Mouse (Mus musculus): ENCODE data around the gene Macrod2. TPM values are rescaled to one million over a fixed set of nuclear protein-coding genes. Genes with fewer than 3 reads are reported as not detected.

Gene Macrod2
- polyA plus RNA-seq, 1 experiment from 2014 or later = 23.7 TPM

- H3K4me2 ChIP-seq = no peak overlapping the region
- ATAC-seq (ENCODE audit: extremely low read depth, insufficient number of reproducible peaks, low FRiP score, low TSS enrichment) = no peak
- H3K4me1 ChIP-seq = 0 out of 2 replicates have a peak, but pooled peaks cover 4% of the 10 kb centered on the region
Observed at GRCm38 (mm10) chr2:141337708-141338107, 942.6 kb downstream of the Macrod2 start.

DNA sequence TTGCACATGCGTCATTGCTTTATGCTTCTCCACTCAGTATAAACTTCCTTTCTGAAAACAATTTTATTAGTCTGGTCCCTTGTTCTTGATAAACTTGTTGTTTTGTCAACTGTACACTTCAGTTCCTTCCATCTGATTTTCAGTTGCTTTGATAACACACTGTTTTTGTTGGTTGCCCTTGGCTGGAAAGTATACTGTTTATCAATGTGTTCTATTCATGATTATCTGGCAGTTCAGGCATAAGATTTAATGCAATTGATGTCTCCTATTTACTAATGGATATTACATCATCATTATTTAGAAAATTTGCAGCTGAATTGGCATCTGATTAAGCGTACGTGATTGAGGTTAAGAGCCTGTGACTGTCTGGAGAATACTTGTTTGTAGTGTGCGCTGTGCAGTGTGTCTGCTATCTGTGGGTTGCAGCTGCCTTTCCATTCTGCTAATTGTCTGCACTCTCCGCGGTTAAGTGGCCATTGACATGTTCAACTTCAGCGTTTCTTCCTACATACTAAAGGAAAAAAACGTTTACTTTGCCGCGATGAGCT is 949.0 kb downstream of the Macrod2 start:
- Histone ChIP-seq H3K9me3 (no peaks in the 10 kb centered on the region), H3K4me1 (no peaks in the 10 kb centered on the region), H3K4me3 (no peak overlapping the region), H3K36me3 (no peaks in the 10 kb centered on the region), H3K4me2 (no peak overlapping the region), H3K9ac (no peak overlapping the region), H3K27ac (replicated peaks) (no peak overlapping the region), H3K27me3 (replicated peaks) (no peaks in the 10 kb centered on the region)
- 44% methylated on average over 10 of the region's 10 CpGs for WGBS
- ATAC-seq (ENCODE audit: extremely low read depth, insufficient number of reproducible peaks, low FRiP score, low TSS enrichment) = no peak

More at GRCm38 (mm10) chr2:141337708-141338107, 942.6 kb downstream of the Macrod2 start:
- Histone ChIP-seq H3K4me3 (no peak overlapping the region), H3K27ac (replicated peaks) (no peak overlapping the region), H3K27me3 (replicated peaks) (no peaks in the 10 kb centered on the region), H3K9me3 (no peaks in the 10 kb centered on the region), H3K36me3 (no peaks in the 10 kb centered on the region), H3K9ac (no peak overlapping the region)
- 60% methylated on average over 3 of the region's 3 CpGs for WGBS

- Histone ChIP-seq H3K4me2 (no peak overlapping the region), H3K9me3 (no peaks in the 10 kb centered on the region), H3K27ac (replicated peaks) (no peak overlapping the region), H3K36me3 (no peaks in the 10 kb centered on the region), H3K27me3 (replicated peaks) (no peaks in the 10 kb centered on the region), H3K9ac (no peak overlapping the region), H3K4me3 (no peak overlapping the region), H3K4me1 (no peaks in the 10 kb centered on the region)
- 72% methylated on average over 2 of the region's 2 CpGs for WGBS
- no peak for ATAC-seq (ENCODE audit: extremely low read depth, insufficient number of reproducible peaks, low FRiP score, low TSS enrichment)
Observed at GRCm38 (mm10) chr2:141352623-141353022, 957.5 kb downstream of the Macrod2 start.

- Histone ChIP-seq H3K9ac (no peak overlapping the region), H3K27me3 (replicated peaks) (no peaks in the 10 kb centered on the region), H3K27ac (replicated peaks) (no peak overlapping the region), H3K36me3 (no peaks in the 10 kb centered on the region), H3K4me2 (no peak overlapping the region), H3K4me1 (0 out of 2 replicates have a peak, but pooled peaks cover 4% of the 10 kb centered on the region), H3K4me3 (no peak overlapping the region), H3K9me3 (no peaks in the 10 kb centered on the region)
- ATAC-seq (ENCODE audit: extremely low read depth, insufficient number of reproducible peaks, low FRiP score, low TSS enrichment) = no peak
- WGBS = 79% methylated on average over 2 of the region's 2 CpGs
Observed at GRCm38 (mm10) chr2:141388632-141389031, 993.5 kb downstream of the Macrod2 start.

DNA sequence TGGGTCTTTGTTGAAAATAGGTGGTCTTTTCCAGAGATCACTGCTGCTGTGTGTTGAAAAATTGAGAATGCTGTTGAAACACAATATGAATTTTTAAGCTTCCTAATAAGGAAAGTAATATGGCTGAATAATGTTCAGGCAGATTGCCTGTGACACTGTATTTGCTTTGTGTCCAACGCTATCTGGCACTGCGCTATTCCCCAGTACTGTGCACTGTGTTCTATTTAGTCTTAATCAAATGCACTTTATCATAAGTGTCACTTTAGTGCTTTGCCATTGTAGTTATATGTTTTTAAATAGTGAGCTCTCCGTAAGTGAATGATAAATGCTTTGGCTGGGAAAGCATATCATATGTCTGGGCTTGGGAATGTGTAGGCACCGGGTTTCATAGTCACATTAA is 996.1 kb downstream of the Macrod2 start:
- H3K27ac ChIP-seq (replicated peaks) = no peak overlapping the region
- no peak for ATAC-seq (ENCODE audit: extremely low read depth, insufficient number of reproducible peaks, low FRiP score, low TSS enrichment)
- H3K4me3 ChIP-seq = no peak overlapping the region
- 0 out of 2 replicates have a peak, but pooled peaks cover 4% of the 10 kb centered on the region for H3K4me1 ChIP-seq
- H3K36me3 ChIP-seq = no peaks in the 10 kb centered on the region
- no peaks in the 10 kb centered on the region for H3K27me3 ChIP-seq (replicated peaks)
- 38% methylated on average over 4 of the region's 4 CpGs for whole genome bisulfite sequencing
- no peaks in the 10 kb centered on the region for H3K9me3 ChIP-seq
- no peak overlapping the region for H3K4me2 ChIP-seq
- H3K9ac ChIP-seq = no peak overlapping the region

GRCm38 (mm10) chr2:141394806-141395205 is 999.7 kb downstream of the Macrod2 start:
- no peak overlapping the region for H3K4me3 ChIP-seq

DNA sequence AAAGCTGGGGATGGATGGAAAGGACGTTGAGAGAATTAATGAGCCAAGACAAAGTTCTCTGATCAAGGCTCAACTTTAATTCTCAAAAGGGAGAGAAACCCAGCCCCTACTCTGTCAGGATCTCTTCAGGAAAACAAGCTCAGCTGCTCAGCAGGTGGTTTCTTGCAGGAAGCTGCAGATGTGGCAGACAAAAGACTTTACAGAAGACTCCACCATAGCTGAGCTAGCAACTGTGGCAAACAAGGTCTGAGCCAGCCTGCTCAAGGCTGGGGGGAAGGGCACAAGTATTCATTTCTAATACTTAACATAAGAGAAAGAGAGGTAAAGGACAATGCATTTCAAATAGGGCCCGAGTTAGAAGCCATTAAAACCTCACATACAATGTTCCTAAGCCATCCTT is 1013.7 kb downstream of the Macrod2 start:
- 28% methylated on average over 2 of the region's 2 CpGs for WGBS

More at GRCm38 (mm10) chr2:141394806-141395205, 999.7 kb downstream of the Macrod2 start:
- ATAC-seq (ENCODE audit: extremely low read depth, insufficient number of reproducible peaks, low FRiP score, low TSS enrichment) = no peak
- Histone ChIP-seq H3K9me3 (no peaks in the 10 kb centered on the region), H3K27me3 (replicated peaks) (no peaks in the 10 kb centered on the region), H3K4me1 (0 out of 2 replicates have a peak, but pooled peaks cover 4% of the 10 kb centered on the region), H3K27ac (replicated peaks) (no peak overlapping the region), H3K9ac (no peak overlapping the region), H3K36me3 (no peaks in the 10 kb centered on the region), H3K4me2 (no peak overlapping the region)
- 34% methylated on average over 1 of the region's 1 CpGs for WGBS

GRCm38 (mm10) chr2:141416436-141416835 is 1021.3 kb downstream of the Macrod2 start:
- Histone ChIP-seq H3K4me1 (no peaks in the 10 kb centered on the region), H3K4me3 (no peak overlapping the region), H3K4me2 (no peak overlapping the region), H3K36me3 (no peaks in the 10 kb centered on the region), H3K27me3 (replicated peaks) (no peaks in the 10 kb centered on the region), H3K9me3 (no peaks in the 10 kb centered on the region), H3K27ac (replicated peaks) (no peak overlapping the region), H3K9ac (no peak overlapping the region)
- ATAC-seq (ENCODE audit: extremely low read depth, insufficient number of reproducible peaks, low FRiP score, low TSS enrichment) = no peak

More for the DNA sequence above, 1013.7 kb downstream of the Macrod2 start:
- no peak overlapping the region for H3K27ac ChIP-seq (replicated peaks)
- H3K36me3 ChIP-seq = no peaks in the 10 kb centered on the region
- H3K27me3 ChIP-seq (replicated peaks) = no peaks in the 10 kb centered on the region
- no peaks in the 10 kb centered on the region for H3K9me3 ChIP-seq
- no peak overlapping the region for H3K9ac ChIP-seq
- no peaks in the 10 kb centered on the region for H3K4me1 ChIP-seq
- no peak overlapping the region for H3K4me2 ChIP-seq
- H3K4me3 ChIP-seq = no peak overlapping the region
- no peak for ATAC-seq (ENCODE audit: extremely low read depth, insufficient number of reproducible peaks, low FRiP score, low TSS enrichment)

DNA sequence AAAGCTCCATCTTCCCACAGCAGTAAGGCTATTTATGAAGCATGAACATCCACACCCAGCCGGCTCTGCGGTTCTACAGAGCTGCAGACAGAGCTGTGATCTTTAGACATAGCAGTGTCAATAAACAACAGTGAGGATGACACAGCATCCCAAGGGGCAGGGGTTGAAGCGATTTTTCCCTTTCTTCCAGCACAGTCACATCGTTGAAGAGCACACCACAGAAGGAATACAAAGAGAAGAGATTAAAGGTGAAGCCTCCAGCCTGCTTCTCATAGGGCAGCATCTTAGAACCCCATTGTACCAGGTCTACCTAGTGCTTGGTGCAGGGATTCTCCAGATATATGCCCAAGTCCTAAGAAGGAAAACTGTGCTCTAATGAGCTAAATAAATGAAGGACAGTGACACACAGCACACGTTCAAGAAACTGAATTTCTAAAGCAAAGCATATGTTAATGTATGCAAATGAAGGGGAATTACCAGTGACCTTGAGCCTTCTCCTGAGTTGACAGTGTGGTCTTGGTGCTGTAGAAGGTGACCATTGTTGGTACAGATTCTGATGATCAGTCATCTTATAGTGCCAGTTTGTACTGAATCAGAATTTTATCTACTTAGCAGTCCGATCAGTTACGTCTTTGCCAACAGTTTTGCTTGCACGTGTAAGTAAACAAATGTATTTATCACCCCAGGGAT is 1021.9 kb downstream of the Macrod2 start:
- Histone ChIP-seq H3K4me2 (no peak overlapping the region), H3K9me3 (no peaks in the 10 kb centered on the region), H3K4me1 (no peaks in the 10 kb centered on the region), H3K9ac (no peak overlapping the region), H3K27ac (replicated peaks) (no peak overlapping the region), H3K36me3 (no peaks in the 10 kb centered on the region), H3K27me3 (replicated peaks) (no peaks in the 10 kb centered on the region), H3K4me3 (no peak overlapping the region)
- 55% methylated on average over 8 of the region's 8 CpGs for WGBS
- no peak for ATAC-seq (ENCODE audit: extremely low read depth, insufficient number of reproducible peaks, low FRiP score, low TSS enrichment)

DNA sequence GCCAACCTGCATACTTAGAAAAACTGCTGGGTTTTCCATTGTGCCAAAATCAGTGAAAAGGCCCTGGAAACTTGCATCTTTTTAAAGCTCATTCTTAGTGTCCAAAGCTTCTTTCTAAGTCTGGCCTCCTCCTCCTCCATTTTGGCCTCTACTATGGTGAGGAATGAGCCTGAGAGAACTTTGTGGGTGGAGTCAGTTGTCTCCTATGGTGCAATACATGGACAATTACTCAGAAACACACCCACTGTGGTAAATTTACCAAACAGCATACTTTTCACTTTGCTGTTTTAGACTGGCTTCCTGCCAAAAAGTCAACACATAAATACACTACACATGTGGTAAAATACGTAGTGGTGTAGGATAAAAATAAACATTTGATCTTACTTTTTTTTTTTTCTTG is 1024.7 kb downstream of the Macrod2 start:
- no peaks in the 10 kb centered on the region for H3K4me1 ChIP-seq
- no peak overlapping the region for H3K4me2 ChIP-seq
- no peaks in the 10 kb centered on the region for H3K36me3 ChIP-seq
- no peaks in the 10 kb centered on the region for H3K27me3 ChIP-seq (replicated peaks)
- 43% methylated on average over 1 of the region's 1 CpGs for WGBS
- no peaks in the 10 kb centered on the region for H3K9me3 ChIP-seq
- no peak overlapping the region for H3K4me3 ChIP-seq
- ATAC-seq (ENCODE audit: extremely low read depth, insufficient number of reproducible peaks, low FRiP score, low TSS enrichment) = no peak
- no peak overlapping the region for H3K9ac ChIP-seq
- no peak overlapping the region for H3K27ac ChIP-seq (replicated peaks)

GRCm38 (mm10) chr2:141434084-141434483 is 1039.0 kb downstream of the Macrod2 start:
- no peak overlapping the region for H3K9ac ChIP-seq
- no peak for ATAC-seq (ENCODE audit: extremely low read depth, insufficient number of reproducible peaks, low FRiP score, low TSS enrichment)
- H3K27ac ChIP-seq (replicated peaks) = no peak overlapping the region
- H3K36me3 ChIP-seq = no peaks in the 10 kb centered on the region
- H3K4me3 ChIP-seq = no peak overlapping the region
- H3K27me3 ChIP-seq (replicated peaks) = no peaks in the 10 kb centered on the region
- no peaks in the 10 kb centered on the region for H3K4me1 ChIP-seq
- no peaks in the 10 kb centered on the region for H3K9me3 ChIP-seq
- 83% methylated on average over 5 of the region's 5 CpGs for WGBS
- no peak overlapping the region for H3K4me2 ChIP-seq
